Mouse (Mus musculus) lung, embryonic 15.5 days (tissue): ENCODE measurements around the gene Adamts18. TPM values are rescaled to one million over a fixed set of nuclear protein-coding genes. Genes with fewer than 3 reads are reported as not detected.

Source experiments
- ATAC-seq: fragments of 200-750 bp; cut with Nextera tagmentation; 2 replicates; pipeline ENCODE4 v1.8.0; 2017; ENCODE audit warnings: moderate number of reproducible peaks, borderline replicate concordance; ENCODE audit not compliant: low FRiP score, low TSS enrichment; ENCODE audit errors: extremely low read depth
- H3K27ac ChIP-seq: fragments of 300-500 bp; sonication (generic); 2 replicates; pipeline ENCODE4 v1.5.1; 2015; ENCODE audit warnings: moderate library complexity, mild to moderate bottlenecking, inconsistent platforms
- H3K27me3 ChIP-seq: fragments of 300-500 bp; sonication (generic); 2 replicates; pipeline ENCODE4 v1.6.1; 2015; ENCODE audit warnings: inconsistent platforms
- H3K36me3 ChIP-seq: fragments of 300-500 bp; sonication (generic); 2 replicates; pipeline ENCODE4 v1.6.1; 2015; ENCODE audit warnings: inconsistent platforms
- H3K4me1 ChIP-seq: fragments of 300-500 bp; sonication (generic); 2 replicates; pipeline ENCODE4 v1.6.1; 2015; ENCODE audit warnings: inconsistent platforms
- H3K4me2 ChIP-seq: fragments of 300-500 bp; sonication (generic); 2 replicates; pipeline ENCODE4 v1.6.1; 2015; ENCODE audit warnings: inconsistent platforms, mild to moderate bottlenecking, moderate library complexity
- H3K4me3 ChIP-seq: fragments of 300-500 bp; sonication (generic); 2 replicates; pipeline ENCODE4 v1.5.1; 2015; ENCODE audit warnings: mild to moderate bottlenecking, inconsistent platforms
- H3K9ac ChIP-seq: fragments of 300-500 bp; sonication (generic); 2 replicates; pipeline ENCODE4 v1.6.1; 2015; ENCODE audit warnings: inconsistent platforms
- H3K9me3 ChIP-seq: fragments of 300-500 bp; sonication (generic); 2 replicates; pipeline ENCODE4 v1.6.1; 2016; ENCODE audit warnings: inconsistent platforms
- WGBS: fragments of 180-500 bp; shearing (Covaris S2); methylation state at CpG from one replicate; pipeline ENCODE4 v1.1.7; 2015; 5-methylcytosine and 5-hydroxymethylcytosine counted together
- polyA plus RNA-seq: library from polyadenylated mRNA; unstranded; fragments of >200 nt; fragmentation: Nextera tagmentation; extraction: Ambion mirVana; gene quantifications from 2 replicates; pipeline ENCODE4 v1.2.1, GENCODE M21; 2015

The Adamts18 gene
- 10.6 and 10.7 TPM in 2 replicates for polyA plus RNA-seq

GRCm38 (mm10) chr8:113848653-113849135 lies at the start of gene Adamts18:
TSS of gene Adamts18 (minus strand) at chr8:113848738.
- peak; percentile 70 for ATAC-seq
- under 1% methylated on average over 32 of the region's 32 CpGs for WGBS
- peaks cover 12% of the 10 kb centered on the region for H3K4me1 ChIP-seq
- peak within 1 kb of the TSS; percentile 92 for H3K4me2 ChIP-seq
- H3K27ac ChIP-seq: peak within 1 kb of the TSS; percentile 72
- no peaks in the 10 kb centered on the region for H3K36me3 ChIP-seq
- H3K9me3 ChIP-seq: no peaks in the 10 kb centered on the region; the same call in 1 of the 2 replicates
- peaks cover 47% of the 10 kb centered on the region for H3K27me3 ChIP-seq
- H3K9ac ChIP-seq: peak within 1 kb of the TSS; percentile 48
- H3K4me3 ChIP-seq: peak within 1 kb of the TSS; percentile 51

- Histone ChIP-seq H3K4me2 (no peak overlapping the region), H3K4me1 (no peaks in the 10 kb centered on the region), H3K27ac (no peak overlapping the region), H3K9ac (no peak overlapping the region), H3K36me3 (no peaks in the 10 kb centered on the region), H3K9me3 (no peaks in the 10 kb centered on the region), H3K27me3 (no peaks in the 10 kb centered on the region), H3K4me3 (no peak overlapping the region)
- WGBS: 86% methylated on average over 1 of the region's 1 CpGs
- ATAC-seq: no peak
These were observed 47.9 kb upstream of the Adamts18 start for GRCm38 (mm10) chr8:113896446-113896845.

GRCm38 (mm10) chr8:113891376-113891775 lies 42.8 kb upstream of the Adamts18 start:
- no peaks in the 10 kb centered on the region for H3K36me3 ChIP-seq
- H3K9me3 ChIP-seq: no peaks in the 10 kb centered on the region
- ATAC-seq: no peak
- H3K27ac ChIP-seq: no peak overlapping the region
- no peak overlapping the region for H3K9ac ChIP-seq
- WGBS: 62% methylated on average over 3 of the region's 3 CpGs
- no peak overlapping the region for H3K4me3 ChIP-seq
- no peaks in the 10 kb centered on the region for H3K4me1 ChIP-seq
- no peak overlapping the region for H3K4me2 ChIP-seq
- H3K27me3 ChIP-seq: no peaks in the 10 kb centered on the region

GRCm38 (mm10) chr8:113886509-113886908 lies 38.0 kb upstream of the Adamts18 start:
- H3K9ac ChIP-seq: no peak overlapping the region
- H3K27ac ChIP-seq: no peak overlapping the region
- H3K4me2 ChIP-seq: no peak overlapping the region
- no peak for ATAC-seq
- H3K36me3 ChIP-seq: no peaks in the 10 kb centered on the region
- H3K9me3 ChIP-seq: no peaks in the 10 kb centered on the region
- no peak overlapping the region for H3K4me3 ChIP-seq
- WGBS: 92% methylated on average over 3 of the region's 3 CpGs
- no peaks in the 10 kb centered on the region for H3K27me3 ChIP-seq
- H3K4me1 ChIP-seq: no peaks in the 10 kb centered on the region

GRCm38 (mm10) chr8:113885101-113885500 lies 36.6 kb upstream of the Adamts18 start:
- no peak for ATAC-seq
- Histone ChIP-seq H3K4me1 (no peaks in the 10 kb centered on the region), H3K4me3 (no peak overlapping the region), H3K4me2 (no peak overlapping the region), H3K27ac (no peak overlapping the region), H3K9me3 (no peaks in the 10 kb centered on the region), H3K27me3 (no peaks in the 10 kb centered on the region), H3K9ac (no peak overlapping the region), H3K36me3 (no peaks in the 10 kb centered on the region)
- WGBS: 61% methylated on average over 2 of the region's 2 CpGs

DNA sequence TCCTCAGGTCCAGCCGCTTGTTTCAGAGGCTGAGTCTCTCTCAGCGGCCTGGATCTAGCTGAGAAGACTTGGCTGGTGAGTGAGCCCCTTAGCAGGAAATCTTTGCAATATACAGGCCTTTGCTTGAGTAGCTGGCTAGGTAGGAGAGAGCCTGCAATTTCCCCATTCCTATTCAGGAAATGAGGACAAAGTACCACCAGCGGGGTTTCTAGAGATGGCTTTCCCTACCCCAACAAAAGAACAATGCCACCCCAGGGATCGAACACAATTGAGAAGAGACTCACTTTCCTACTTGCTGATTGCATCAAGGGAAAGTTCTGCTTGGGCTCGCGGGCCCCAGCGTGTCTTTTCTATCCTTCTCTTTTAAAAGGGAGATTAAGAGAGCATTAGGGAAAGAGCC lies 35.5 kb upstream of the Adamts18 start:
- no peak overlapping the region for H3K27ac ChIP-seq
- H3K4me2 ChIP-seq: no peak overlapping the region
- 55% methylated on average over 7 of the region's 7 CpGs for WGBS
- no peaks in the 10 kb centered on the region for H3K4me1 ChIP-seq
- no peak for ATAC-seq
- no peak overlapping the region for H3K4me3 ChIP-seq
- no peaks in the 10 kb centered on the region for H3K36me3 ChIP-seq
- no peaks in the 10 kb centered on the region for H3K9me3 ChIP-seq
- H3K27me3 ChIP-seq: no peaks in the 10 kb centered on the region
- H3K9ac ChIP-seq: no peak overlapping the region

- H3K27ac ChIP-seq: no peak overlapping the region
- no peak overlapping the region for H3K4me2 ChIP-seq
- no peak overlapping the region for H3K4me3 ChIP-seq
- no peak for ATAC-seq
- 70% methylated on average over 2 of the region's 2 CpGs for WGBS
- no peaks in the 10 kb centered on the region for H3K36me3 ChIP-seq
- no peaks in the 10 kb centered on the region for H3K27me3 ChIP-seq
- H3K4me1 ChIP-seq: no peaks in the 10 kb centered on the region
- H3K9me3 ChIP-seq: no peaks in the 10 kb centered on the region
- H3K9ac ChIP-seq: no peak overlapping the region
These were observed 34.0 kb upstream of the Adamts18 start for GRCm38 (mm10) chr8:113882558-113882957.

GRCm38 (mm10) chr8:113878411-113879006 lies 30.0 kb upstream of the Adamts18 start:
- H3K27ac ChIP-seq: no peak overlapping the region
- no peak overlapping the region for H3K9ac ChIP-seq
- H3K4me2 ChIP-seq: no peak overlapping the region
- no peak overlapping the region for H3K4me3 ChIP-seq
- H3K27me3 ChIP-seq: no peaks in the 10 kb centered on the region
- no peaks in the 10 kb centered on the region for H3K4me1 ChIP-seq
- WGBS: 39% methylated on average over 3 of the region's 3 CpGs
- H3K9me3 ChIP-seq: no peaks in the 10 kb centered on the region
- ATAC-seq: no peak
- H3K36me3 ChIP-seq: no peaks in the 10 kb centered on the region

- no peaks in the 10 kb centered on the region for H3K4me1 ChIP-seq
- no peak overlapping the region for H3K27ac ChIP-seq
- no peaks in the 10 kb centered on the region for H3K36me3 ChIP-seq
- H3K9ac ChIP-seq: no peak overlapping the region
- WGBS: 63% methylated on average over 12 of the region's 12 CpGs
- no peaks in the 10 kb centered on the region for H3K27me3 ChIP-seq
- H3K4me3 ChIP-seq: no peak overlapping the region
- H3K9me3 ChIP-seq: no peaks in the 10 kb centered on the region
- H3K4me2 ChIP-seq: no peak overlapping the region
- ATAC-seq: no peak
These were observed 25.0 kb upstream of the Adamts18 start for GRCm38 (mm10) chr8:113873446-113874120.

GRCm38 (mm10) chr8:113872436-113872835 lies 23.9 kb upstream of the Adamts18 start:
- H3K27me3 ChIP-seq: no peaks in the 10 kb centered on the region
- no peak overlapping the region for H3K9ac ChIP-seq
- H3K27ac ChIP-seq: no peak overlapping the region
- H3K4me2 ChIP-seq: no peak overlapping the region
- H3K4me1 ChIP-seq: no peaks in the 10 kb centered on the region
- H3K9me3 ChIP-seq: no peaks in the 10 kb centered on the region
- H3K4me3 ChIP-seq: no peak overlapping the region
- H3K36me3 ChIP-seq: no peaks in the 10 kb centered on the region
- 83% methylated on average over 6 of the region's 6 CpGs for WGBS
- ATAC-seq: no peak

DNA sequence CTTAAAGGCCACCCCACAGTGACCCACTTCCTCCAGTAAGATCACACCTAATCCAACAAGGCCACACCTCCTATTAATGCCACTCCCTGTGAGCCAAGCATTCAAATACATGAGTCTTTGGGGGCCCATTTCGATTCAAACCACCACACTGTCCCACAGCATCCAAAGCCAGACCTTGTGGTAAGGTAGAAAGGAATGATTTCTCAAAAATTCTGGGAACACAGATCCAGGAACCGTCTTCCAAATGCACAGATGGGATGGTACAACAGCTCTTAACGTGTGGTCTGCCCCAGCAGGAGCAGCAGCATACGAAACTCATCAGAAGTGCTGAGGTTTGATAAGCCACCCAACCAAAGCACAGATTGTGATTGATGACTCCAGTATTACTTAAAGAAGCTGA lies 18.0 kb upstream of the Adamts18 start:
- ATAC-seq: no peak
- H3K27me3 ChIP-seq: no peaks in the 10 kb centered on the region
- WGBS: 77% methylated on average over 4 of the region's 4 CpGs

GRCm38 (mm10) chr8:113865326-113866093 lies 17.0 kb upstream of the Adamts18 start:
- Histone ChIP-seq H3K9me3 (no peaks in the 10 kb centered on the region), H3K4me3 (no peak overlapping the region), H3K9ac (no peak overlapping the region), H3K4me1 (no peaks in the 10 kb centered on the region), H3K27me3 (no peaks in the 10 kb centered on the region), H3K27ac (no peak overlapping the region), H3K36me3 (no peaks in the 10 kb centered on the region), H3K4me2 (no peak overlapping the region)
- WGBS: 53% methylated on average over 13 of the region's 13 CpGs
- peak; percentile 72; the same call in 1 of the 2 replicates for ATAC-seq

More for the DNA sequence above, 18.0 kb upstream of the Adamts18 start:
- Histone ChIP-seq H3K27ac (no peak overlapping the region), H3K4me1 (no peaks in the 10 kb centered on the region), H3K36me3 (no peaks in the 10 kb centered on the region), H3K9ac (no peak overlapping the region), H3K9me3 (no peaks in the 10 kb centered on the region), H3K4me3 (no peak overlapping the region), H3K4me2 (no peak overlapping the region)
